Mouse (Mus musculus): ENCODE measurements around the gene Mlst8. TPM values are rescaled to one million over a fixed set of nuclear protein-coding genes. Genes with fewer than 3 reads are reported as not detected.

Mlst8 gene
- polyA plus RNA-seq, 1 experiment: 37.8 TPM

GRCm38 (mm10) chr17:24504085-24504484 is 25.2 kb upstream of the Mlst8 start:
- H3K27me3 ChIP-seq (ENCODE audit: control insufficient read depth, insufficient read depth, low read length): no peaks in the 10 kb centered on the region
- H3K36me3 ChIP-seq (ENCODE audit: control insufficient read depth, insufficient read depth, low read length): peaks cover 9% of the 10 kb centered on the region
- 92% methylated on average over 10 of the region's 10 CpGs for WGBS
- DNase-seq (ENCODE audit: low read depth in 1 of 2, low spot score in 2 of 2): no peak
- H3K4me3 ChIP-seq (ENCODE audit: extremely low read depth, insufficient read depth, insufficient read length): no peak overlapping the region
- TF ChIP-seq CTCF (IDR thresholded peaks at IDR 0.05; ENCODE audit: extremely low read depth, insufficient read depth, insufficient read length, insufficient replicate concordance): no peak
- TF ChIP-seq POLR2A (IDR thresholded peaks at IDR 0.05; ENCODE audit: low read depth, low read length): no peak
- H3K4me1 ChIP-seq (ENCODE audit: control insufficient read depth, insufficient read depth, insufficient read length): no peaks in the 10 kb centered on the region; the same call in 1 of the 2 replicates
- H3K27ac ChIP-seq (ENCODE audit: insufficient read depth, low read length): no peak overlapping the region

- Histone ChIP-seq H3K27me3 (ENCODE audit: control insufficient read depth, insufficient read depth, low read length) (no peaks in the 10 kb centered on the region), H3K4me1 (ENCODE audit: control insufficient read depth, insufficient read depth, insufficient read length) (no peaks in the 10 kb centered on the region; the same call in 1 of the 2 replicates), H3K27ac (ENCODE audit: insufficient read depth, low read length) (no peak overlapping the region), H3K4me3 (ENCODE audit: extremely low read depth, insufficient read depth, insufficient read length) (no peak overlapping the region), H3K36me3 (ENCODE audit: control insufficient read depth, insufficient read depth, low read length) (no peaks in the 10 kb centered on the region)
- DNase-seq (ENCODE audit: low read depth in 1 of 2, low spot score in 2 of 2): no peak
- TF ChIP-seq POLR2A (IDR thresholded peaks at IDR 0.05; ENCODE audit: low read depth, low read length) (no peak), CTCF (IDR thresholded peaks at IDR 0.05; ENCODE audit: extremely low read depth, insufficient read depth, insufficient read length, insufficient replicate concordance) (no peak)
- WGBS: 72% methylated on average over 11 of the region's 11 CpGs
Measured at GRCm38 (mm10) chr17:24502208-24502607, 23.3 kb upstream of the Mlst8 start.

- no peak for TF ChIP-seq CTCF (IDR thresholded peaks at IDR 0.05; ENCODE audit: extremely low read depth, insufficient read depth, insufficient read length, insufficient replicate concordance)
- no peak for TF ChIP-seq POLR2A (IDR thresholded peaks at IDR 0.05; ENCODE audit: low read depth, low read length)
Measured at GRCm38 (mm10) chr17:24496026-24496425, 17.1 kb upstream of the Mlst8 start.

GRCm38 (mm10) chr17:24495443-24495842 is 16.6 kb upstream of the Mlst8 start:
- WGBS: 73% methylated on average over 3 of the region's 3 CpGs
- Histone ChIP-seq H3K27ac (ENCODE audit: insufficient read depth, low read length) (no peak overlapping the region), H3K4me3 (ENCODE audit: extremely low read depth, insufficient read depth, insufficient read length) (no peak overlapping the region), H3K4me1 (ENCODE audit: control insufficient read depth, insufficient read depth, insufficient read length) (no peaks in the 10 kb centered on the region), H3K36me3 (ENCODE audit: control insufficient read depth, insufficient read depth, low read length) (no peaks in the 10 kb centered on the region), H3K27me3 (ENCODE audit: control insufficient read depth, insufficient read depth, low read length) (no peaks in the 10 kb centered on the region)
- no peak for DNase-seq (ENCODE audit: low read depth in 1 of 2, low spot score in 2 of 2)
- TF ChIP-seq CTCF (IDR thresholded peaks at IDR 0.05; ENCODE audit: extremely low read depth, insufficient read depth, insufficient read length, insufficient replicate concordance) (no peak), POLR2A (IDR thresholded peaks at IDR 0.05; ENCODE audit: low read depth, low read length) (no peak)

More at GRCm38 (mm10) chr17:24496026-24496425, 17.1 kb upstream of the Mlst8 start:
- H3K4me3 ChIP-seq (ENCODE audit: extremely low read depth, insufficient read depth, insufficient read length): no peak overlapping the region
- 67% methylated on average over 1 of the region's 1 CpGs for WGBS
- no peaks in the 10 kb centered on the region for H3K27me3 ChIP-seq (ENCODE audit: control insufficient read depth, insufficient read depth, low read length)
- no peak overlapping the region for H3K27ac ChIP-seq (ENCODE audit: insufficient read depth, low read length)
- H3K36me3 ChIP-seq (ENCODE audit: control insufficient read depth, insufficient read depth, low read length): no peaks in the 10 kb centered on the region
- H3K4me1 ChIP-seq (ENCODE audit: control insufficient read depth, insufficient read depth, insufficient read length): no peaks in the 10 kb centered on the region
- no peak for DNase-seq (ENCODE audit: low read depth in 1 of 2, low spot score in 2 of 2)

- Histone ChIP-seq H3K27me3 (ENCODE audit: control insufficient read depth, insufficient read depth, low read length) (no peaks in the 10 kb centered on the region), H3K4me3 (ENCODE audit: extremely low read depth, insufficient read depth, insufficient read length) (no peak overlapping the region), H3K36me3 (ENCODE audit: control insufficient read depth, insufficient read depth, low read length) (no peaks in the 10 kb centered on the region), H3K27ac (ENCODE audit: insufficient read depth, low read length) (no peak overlapping the region), H3K4me1 (ENCODE audit: control insufficient read depth, insufficient read depth, insufficient read length) (no peaks in the 10 kb centered on the region)
- peak; percentile 19 to 37 for DNase-seq (ENCODE audit: low read depth in 1 of 2, low spot score in 2 of 2)
- 70% methylated on average over 2 of the region's 2 CpGs for WGBS
- TF ChIP-seq POLR2A (IDR thresholded peaks at IDR 0.05; ENCODE audit: low read depth, low read length): no peak
- TF ChIP-seq CTCF (IDR thresholded peaks at IDR 0.05; ENCODE audit: extremely low read depth, insufficient read depth, insufficient read length, insufficient replicate concordance): peak; percentile 24; the same call in 1 of the 2 replicates
Measured at GRCm38 (mm10) chr17:24494627-24495335, 15.9 kb upstream of the Mlst8 start.

- no peak for TF ChIP-seq POLR2A (IDR thresholded peaks at IDR 0.05; ENCODE audit: low read depth, low read length)
- no peak overlapping the region for H3K27ac ChIP-seq (ENCODE audit: insufficient read depth, low read length)
- peaks cover 20% of the 10 kb centered on the region for H3K27me3 ChIP-seq (ENCODE audit: control insufficient read depth, insufficient read depth, low read length)
- no peaks in the 10 kb centered on the region for H3K36me3 ChIP-seq (ENCODE audit: control insufficient read depth, insufficient read depth, low read length)
- H3K4me1 ChIP-seq (ENCODE audit: control insufficient read depth, insufficient read depth, insufficient read length): peaks cover 10% of the 10 kb centered on the region; the same call in 1 of the 2 replicates
- 94% methylated on average over 4 of the region's 4 CpGs for WGBS
- H3K4me3 ChIP-seq (ENCODE audit: extremely low read depth, insufficient read depth, insufficient read length): no peak overlapping the region
- DNase-seq (ENCODE audit: low read depth in 1 of 2, low spot score in 2 of 2): no peak
Measured at GRCm38 (mm10) chr17:24490399-24490798, 11.5 kb upstream of the Mlst8 start.

All from spleen, adult 2 months (tissue).